Mouse (Mus musculus): ENCODE results near the gene Lhcgr.

Lhcgr gene

GRCm38 (mm10) chr17:88706231-88706649 lies 85.5 kb downstream of the Lhcgr start:
- DNase-seq (ENCODE audit: low read depth, low spot score), result peak; percentile 86

GRCm38 (mm10) chr17:88703112-88703511 lies 88.7 kb downstream of the Lhcgr start:
- no peak for DNase-seq (ENCODE audit: low read depth, low spot score)

DNA sequence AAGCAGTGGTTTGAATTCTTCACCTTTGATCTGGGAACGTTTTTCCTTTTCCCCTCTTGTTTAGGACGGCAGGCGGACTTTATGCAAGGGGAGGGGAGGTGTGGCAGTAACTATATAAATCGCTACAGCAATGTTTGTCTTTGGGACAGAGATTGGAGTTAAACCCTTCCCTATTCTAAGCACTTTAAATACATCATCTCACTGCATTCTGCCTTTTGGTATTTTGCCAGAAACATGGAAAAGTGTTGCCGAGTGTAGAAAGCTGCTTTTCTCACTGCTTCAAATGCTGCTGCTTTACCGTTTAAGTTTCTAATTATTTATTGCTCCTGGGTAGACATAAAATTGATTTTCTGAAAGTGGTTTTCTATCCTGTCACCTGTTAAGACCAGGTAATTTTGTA lies 89.4 kb downstream of the Lhcgr start:
- DNase-seq (ENCODE audit: low read depth, low spot score), result no peak

- DNase-seq (ENCODE audit: low read depth, low spot score), result no peak
Measured at GRCm38 (mm10) chr17:88700901-88701300, 90.9 kb downstream of the Lhcgr start.

GRCm38 (mm10) chr17:88696656-88697333 lies 95.0 kb downstream of the Lhcgr start:
- no peak for DNase-seq (ENCODE audit: low read depth, low spot score)

- no peak for DNase-seq (ENCODE audit: low read depth, low spot score)
Measured at GRCm38 (mm10) chr17:88688226-88688625, 103.6 kb downstream of the Lhcgr start.

GRCm38 (mm10) chr17:88675310-88676309 lies 116.2 kb downstream of the Lhcgr start:
- DNase-seq (ENCODE audit: low read depth, low spot score), result no peak

DNA sequence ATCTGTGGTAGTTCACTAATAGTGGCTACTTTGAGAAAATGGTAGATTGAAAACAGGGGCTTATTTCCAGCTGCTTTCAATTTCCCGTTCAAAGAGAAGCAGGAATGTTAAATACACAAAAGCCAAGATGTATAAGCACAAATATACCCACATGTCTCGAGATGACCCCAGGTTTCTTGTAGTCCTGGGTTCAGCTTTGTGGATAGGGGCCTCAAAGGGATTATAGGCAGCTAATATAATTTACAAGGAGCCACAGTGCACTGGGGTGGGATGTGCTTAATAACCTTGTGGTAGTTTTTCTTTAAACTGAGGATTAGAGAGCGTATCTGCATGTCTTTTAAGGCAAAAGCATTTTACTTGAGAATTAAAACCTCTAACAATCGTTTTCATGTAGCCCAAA lies 121.0 kb downstream of the Lhcgr start:
- DNase-seq (ENCODE audit: low read depth, low spot score), result no peak

DNA sequence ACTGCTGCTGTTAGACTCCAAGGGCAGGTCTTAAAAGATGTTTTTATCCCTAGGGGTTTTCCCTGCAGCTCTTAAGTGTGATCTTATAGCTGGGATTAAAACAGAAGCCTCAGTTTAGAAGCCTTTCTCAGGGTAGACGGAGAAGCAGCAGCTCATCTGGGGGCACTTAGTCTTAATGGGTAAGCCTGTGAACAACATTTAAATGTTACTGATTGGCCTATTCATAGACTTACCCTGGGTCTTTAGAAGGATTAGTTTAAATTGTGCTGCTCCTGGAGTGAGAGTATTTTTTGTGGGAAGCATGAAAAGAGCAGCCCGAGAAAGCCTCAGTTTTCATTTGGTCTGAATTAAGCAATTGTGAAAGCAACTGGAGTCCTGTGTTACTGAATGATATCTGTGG lies 121.9 kb downstream of the Lhcgr start:
- no peak for DNase-seq (ENCODE audit: low read depth, low spot score)

DNA sequence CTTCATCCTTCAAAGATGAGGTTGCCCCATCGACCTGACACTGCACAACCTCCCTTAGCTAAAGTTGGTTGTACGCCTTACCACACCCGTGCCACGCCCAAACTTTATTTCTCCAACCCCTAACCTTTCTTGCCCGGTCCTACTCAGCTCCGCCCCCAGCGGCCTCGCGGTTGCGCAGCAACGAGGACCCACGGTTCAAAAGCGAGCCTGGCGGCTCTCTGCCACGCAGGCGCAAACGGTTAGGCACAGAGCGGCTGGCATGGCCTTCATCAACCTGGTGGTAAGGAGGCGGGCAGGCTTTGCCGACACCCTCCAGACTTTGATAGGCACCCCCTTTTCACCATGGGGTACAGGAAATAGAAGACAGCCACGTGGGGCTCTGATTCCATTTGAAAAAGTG lies 123.3 kb downstream of the Lhcgr start, which contains the start of gene Gtf2a1l:
Gene Gtf2a1l (plus strand): TSS at position 209 of the 400 bp plus-strand sequence.
- DNase-seq (ENCODE audit: low read depth, low spot score), result peak; percentile 80
